Mouse (Mus musculus) olfactory bulb, adult 2 months (tissue): Measurements from ENCODE around the gene Pds5b. TPM values are rescaled to one million over a fixed set of nuclear protein-coding genes. Genes with fewer than 3 reads are reported as not detected.
"Not testable (repeated sequence)": the region's sequence is repeated elsewhere in the genome, so short reads cannot be mapped to it uniquely, and the experiment has no call there.

Experiments used
- H3K27ac ChIP-seq: fragments of 200-500 bp; 2 replicates; pipeline ENCODE4 v1.5.1; 2012; ENCODE audit warnings: low read depth, low read length; ENCODE audit not compliant: insufficient read depth
- H3K4me1 ChIP-seq: fragments of 200-500 bp; 2 replicates; pipeline ENCODE4 v1.6.1; 2012; ENCODE audit warnings: low read length; ENCODE audit not compliant: control insufficient read depth, insufficient read depth
- H3K4me3 ChIP-seq: fragments of 200-500 bp; 2 replicates; pipeline ENCODE4 v1.5.1; 2012; ENCODE audit warnings: mild to moderate bottlenecking, low read depth, low read length, moderate library complexity; ENCODE audit not compliant: insufficient read depth
- CTCF ChIP-seq: fragments of 200-500 bp; IDR thresholded peaks from 2 replicates; pipeline ENCODE4 v1.5.1; 2012; ENCODE audit warnings: low read depth, mild to moderate bottlenecking, low read length, moderate library complexity; ENCODE audit not compliant: insufficient read depth
- POLR2A ChIP-seq: fragments of 200-500 bp; IDR thresholded peaks from 2 replicates; pipeline ENCODE4 v1.6.1; 2012; ENCODE audit warnings: mild to moderate bottlenecking, low read depth, low read length, moderate library complexity; ENCODE audit not compliant: insufficient read depth
- WGBS: fragments of 180-500 bp; shearing (Covaris S2); methylation state at CpG from one replicate; pipeline ENCODE4 v1.1.7; 2018; 5-methylcytosine and 5-hydroxymethylcytosine counted together
- polyA plus RNA-seq: library from polyadenylated mRNA; stranded (reverse); fragments of >200 nt; gene quantifications from 2 replicates; pipeline ENCODE4 v1.2.4, GENCODE M21; 2012; ENCODE audit warnings: low replicate concordance; ENCODE audit not compliant: missing spikeins, insufficient read depth, insufficient read length

Pds5b gene
- 121 and 216 TPM in 2 replicates for polyA plus RNA-seq

GRCm38 (mm10) chr5:150673153-150673835 is at the start of gene Pds5b:
Pds5b (plus strand) TSS chr5:150673739.
- H3K4me3 ChIP-seq, result peak within 1 kb of the TSS; percentile 73
- peaks cover 2% of the 10 kb centered on the region; the same call in 1 of the 2 replicates for H3K4me1 ChIP-seq
- WGBS, result 12% methylated on average over 49 of the region's 49 CpGs
- peak within 1 kb of the TSS; percentile 77; the same call in 1 of the 2 replicates for H3K27ac ChIP-seq
- TF ChIP-seq CTCF, result peak; percentile 95
- TF ChIP-seq POLR2A, result no peak

GRCm38 (mm10) chr5:150625528-150625927 is 48.0 kb upstream of the Pds5b start:
- no peaks in the 10 kb centered on the region for H3K4me1 ChIP-seq
- TF ChIP-seq POLR2A, result no peak
- TF ChIP-seq CTCF, result no peak
- no peak overlapping the region for H3K27ac ChIP-seq
- 61% methylated on average over 7 of the region's 7 CpGs for WGBS
- no peak overlapping the region for H3K4me3 ChIP-seq

- Histone ChIP-seq H3K27ac (no peak overlapping the region), H3K4me3 (no peak overlapping the region), H3K4me1 (no peaks in the 10 kb centered on the region)
- TF ChIP-seq POLR2A (no peak), CTCF (no peak)
- 95% methylated on average over 1 of the region's 1 CpGs for WGBS
These were observed 44.3 kb upstream of the Pds5b start for GRCm38 (mm10) chr5:150629272-150629671.

GRCm38 (mm10) chr5:150629692-150630091 is 43.8 kb upstream of the Pds5b start:
- Histone ChIP-seq H3K4me1 (no peaks in the 10 kb centered on the region), H3K27ac (no peak overlapping the region), H3K4me3 (no peak overlapping the region)
- TF ChIP-seq POLR2A, result no peak
- TF ChIP-seq CTCF, result no peak
- WGBS, result 83% methylated on average over 2 of the region's 2 CpGs

GRCm38 (mm10) chr5:150641440-150641839 is 32.1 kb upstream of the Pds5b start:
- TF ChIP-seq CTCF (no peak), POLR2A (no peak)
- Histone ChIP-seq H3K4me3 (no peak overlapping the region), H3K4me1 (no peaks in the 10 kb centered on the region), H3K27ac (no peak overlapping the region)
- WGBS, result 92% methylated on average over 3 of the region's 3 CpGs

GRCm38 (mm10) chr5:150643390-150643789 is 30.1 kb upstream of the Pds5b start:
- H3K27ac ChIP-seq, H3K4me3 ChIP-seq, H3K4me1 ChIP-seq: not testable (repeated sequence)
- WGBS, result 95% methylated on average over 4 of the region's 4 CpGs

GRCm38 (mm10) chr5:150644926-150645325 is 28.6 kb upstream of the Pds5b start:
- no peak overlapping the region for H3K27ac ChIP-seq
- whole genome bisulfite sequencing, result 96% methylated on average over 4 of the region's 4 CpGs
- no peak overlapping the region for H3K4me3 ChIP-seq
- TF ChIP-seq CTCF, result no peak
- no peak for TF ChIP-seq POLR2A
- H3K4me1 ChIP-seq, result no peaks in the 10 kb centered on the region

GRCm38 (mm10) chr5:150652578-150652977 is 21.0 kb upstream of the Pds5b start:
- H3K4me3 ChIP-seq, result no peak overlapping the region
- no peak overlapping the region for H3K27ac ChIP-seq
- 94% methylated on average over 2 of the region's 2 CpGs for WGBS
- H3K4me1 ChIP-seq, result no peaks in the 10 kb centered on the region; the same call in 1 of the 2 replicates
- TF ChIP-seq POLR2A (no peak), CTCF (no peak)

- TF ChIP-seq CTCF (no peak), POLR2A (no peak)
- Histone ChIP-seq H3K4me1 (no peaks in the 10 kb centered on the region; the same call in 1 of the 2 replicates), H3K27ac (no peak overlapping the region), H3K4me3 (no peak overlapping the region)
These were observed 19.0 kb upstream of the Pds5b start for GRCm38 (mm10) chr5:150654548-150654947.

GRCm38 (mm10) chr5:150659425-150659824 is 14.1 kb upstream of the Pds5b start:
- H3K27ac ChIP-seq, H3K4me3 ChIP-seq, H3K4me1 ChIP-seq: not testable (repeated sequence)
- 91% methylated on average over 6 of the region's 6 CpGs for WGBS

GRCm38 (mm10) chr5:150660296-150660695 is 13.2 kb upstream of the Pds5b start:
- 89% methylated on average over 3 of the region's 3 CpGs for WGBS
- not testable (repeated sequence) for H3K4me1 ChIP-seq

GRCm38 (mm10) chr5:150663926-150664325 is 9.6 kb upstream of the Pds5b start:
- H3K4me1 ChIP-seq, H3K27ac ChIP-seq, H3K4me3 ChIP-seq: not testable (repeated sequence)
- 90% methylated on average over 7 of the region's 7 CpGs for WGBS

More at GRCm38 (mm10) chr5:150660296-150660695, 13.2 kb upstream of the Pds5b start:
- not testable (repeated sequence) for H3K4me3 ChIP-seq, H3K27ac ChIP-seq
